Mouse (Mus musculus) lung, postnatal 0 days (tissue): ENCODE results near the gene Fndc3b. TPM values are rescaled to one million over a fixed set of nuclear protein-coding genes. Genes with fewer than 3 reads are reported as not detected.

Source experiments
- ATAC-seq: fragments of 200-750 bp; cut with Nextera tagmentation; 2 replicates; pipeline ENCODE4 v1.8.0; 2017; ENCODE audit warnings: moderate library complexity
- DNase-seq: peaks from one replicate; pipeline ENCODE4 v3.0.0-alpha.2; 2016; ENCODE audit warnings: low spot score
- H3K27ac ChIP-seq: fragments of 300-500 bp; sonication (generic); 2 replicates; pipeline ENCODE4 v1.5.1; 2014; ENCODE audit warnings: antibody characterized with exemption, mild to moderate bottlenecking, low read length, mixed read lengths
- H3K27me3 ChIP-seq: fragments of 300-500 bp; sonication (generic); replicated peaks from 2 replicates; pipeline ENCODE4 v1.6.1; 2014; ENCODE audit warnings: low read length, mixed read lengths; ENCODE audit not compliant: insufficient read depth
- H3K36me3 ChIP-seq: fragments of 300-500 bp; sonication (generic); 2 replicates; pipeline ENCODE4 v1.6.1; 2014; ENCODE audit warnings: low read length, mixed read lengths; ENCODE audit not compliant: insufficient read depth
- H3K4me1 ChIP-seq: fragments of 300-500 bp; sonication (generic); 2 replicates; pipeline ENCODE4 v1.6.1; 2014; ENCODE audit warnings: antibody characterized with exemption, low read depth, low read length, mixed read lengths; ENCODE audit not compliant: insufficient read depth
- H3K4me2 ChIP-seq: fragments of 300-500 bp; sonication (generic); replicated peaks from 2 replicates; pipeline ENCODE4 v1.6.1; 2014; ENCODE audit warnings: low read depth, mild to moderate bottlenecking, low read length, moderate library complexity, mixed read lengths
- H3K4me3 ChIP-seq: fragments of 300-500 bp; sonication (generic); 2 replicates; pipeline ENCODE4 v1.5.1; 2014; ENCODE audit warnings: low read depth, low read length
- H3K9ac ChIP-seq: fragments of 300-500 bp; sonication (generic); replicated peaks from 2 replicates; pipeline ENCODE4 v1.6.1; 2014; ENCODE audit warnings: low read depth, mild to moderate bottlenecking
- H3K9me3 ChIP-seq: fragments of 300-500 bp; sonication (generic); 2 replicates; pipeline ENCODE4 v1.6.1; 2016; ENCODE audit warnings: low read length, mixed read lengths
- CTCF ChIP-seq: IDR thresholded peaks from 2 replicates; pipeline ENCODE4 v1.5.1; 2016; ENCODE audit warnings: antibody characterized with exemption, mild to moderate bottlenecking
- EP300 ChIP-seq: IDR thresholded peaks from 2 replicates; pipeline ENCODE4 v1.6.1; 2016; ENCODE audit warnings: antibody characterized with exemption, mild to moderate bottlenecking, control low read depth
- WGBS: fragments of 180-500 bp; shearing (Covaris S2); extraction: QIAGEN DNeasy Blood & Tissue Kit; methylation state at CpG from one replicate; pipeline ENCODE4 v1.1.7; 2014; 5-methylcytosine and 5-hydroxymethylcytosine counted together
- polyA plus RNA-seq: library from polyadenylated mRNA; unstranded; fragments of >200 nt; fragmentation: Nextera tagmentation; extraction: Ambion mirVana; gene quantifications from 2 replicates; pipeline ENCODE4 v1.2.1, GENCODE M21; 2015

Fndc3b gene
- polyA plus RNA-seq, 1 experiment from 2014 or later: 28.5 TPM

DNA sequence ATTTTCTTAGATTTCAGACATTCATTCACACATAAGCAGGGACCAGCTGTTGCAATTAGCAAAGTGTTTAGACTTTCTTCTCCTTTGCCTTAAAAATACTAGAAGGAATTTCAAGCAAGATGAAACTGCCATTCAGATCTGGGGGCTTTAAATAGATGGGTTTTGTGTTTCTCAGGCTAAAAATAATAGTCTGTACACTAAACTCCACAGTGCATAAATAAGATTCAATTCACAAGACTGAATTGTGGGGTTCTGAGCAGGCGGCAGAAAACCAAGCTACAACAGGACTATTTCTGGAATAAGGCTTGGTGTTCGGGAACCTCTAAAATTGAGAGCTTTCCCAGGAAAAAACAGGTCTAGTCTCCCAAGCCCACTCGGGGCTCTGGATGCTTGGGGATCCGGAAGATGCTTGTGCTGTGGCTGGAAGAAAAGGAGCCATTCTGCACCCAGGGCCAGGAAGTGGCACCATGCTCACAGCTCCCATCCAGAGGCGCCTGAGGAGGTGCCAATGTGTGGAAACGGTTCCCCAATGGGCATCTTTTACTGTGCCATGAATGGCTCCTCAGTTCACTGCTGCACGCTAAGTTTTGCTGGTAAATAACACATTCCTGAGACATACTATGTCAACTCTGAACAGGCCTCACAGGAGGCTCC lies 117.5 kb downstream of the Fndc3b start:
- no peaks in the 10 kb centered on the region for H3K27me3 ChIP-seq
- no peak overlapping the region for H3K4me2 ChIP-seq
- no peaks in the 10 kb centered on the region for H3K4me1 ChIP-seq
- no peak overlapping the region for H3K4me3 ChIP-seq
- no peak overlapping the region for H3K27ac ChIP-seq
- H3K36me3 ChIP-seq: no peaks in the 10 kb centered on the region
- 69% methylated on average over 7 of the region's 7 CpGs for WGBS
- ATAC-seq: no peak
- no peak overlapping the region for H3K9ac ChIP-seq
- TF ChIP-seq CTCF (no peak), EP300 (no peak)
- no peak for DNase-seq
- no peaks in the 10 kb centered on the region for H3K9me3 ChIP-seq

DNA sequence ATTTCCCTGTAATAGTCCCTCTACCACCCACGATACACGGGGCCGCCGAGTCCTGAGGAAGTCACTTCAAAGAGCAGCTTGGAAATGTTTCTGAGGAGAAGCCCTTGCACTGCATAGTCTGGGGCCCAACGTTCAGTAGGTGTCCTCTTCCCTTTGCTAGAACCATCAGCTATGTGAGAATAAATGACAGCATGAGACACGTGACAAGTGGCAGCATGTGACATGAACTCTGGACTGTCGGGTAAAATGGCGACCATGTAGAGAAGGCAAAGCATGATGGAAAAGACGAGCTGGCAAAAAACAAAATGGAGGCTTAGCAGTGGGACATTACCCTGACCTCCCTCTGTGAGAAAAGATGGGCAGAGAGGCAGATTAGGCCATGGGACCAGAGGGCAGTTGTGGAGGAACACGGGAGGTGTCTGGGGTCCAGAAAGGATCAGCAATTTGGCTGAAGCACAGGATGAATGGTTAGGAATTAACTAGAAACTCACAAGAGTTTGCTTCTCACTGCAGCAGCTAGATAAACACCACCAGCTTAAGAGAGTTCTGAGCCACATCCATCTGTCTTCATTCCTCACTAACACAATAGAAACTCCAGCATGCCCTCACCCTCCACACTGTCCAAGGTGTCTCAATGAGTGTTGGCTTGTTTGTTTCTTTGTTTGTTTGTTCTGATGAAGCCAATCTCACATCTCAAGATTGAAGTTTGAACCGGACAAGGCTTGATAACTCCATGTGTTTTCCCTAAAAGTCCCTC lies 118.2 kb downstream of the Fndc3b start:
- ATAC-seq: no peak
- Histone ChIP-seq H3K9ac (no peak overlapping the region), H3K27ac (no peak overlapping the region), H3K4me2 (no peak overlapping the region), H3K36me3 (no peaks in the 10 kb centered on the region), H3K4me1 (no peaks in the 10 kb centered on the region), H3K27me3 (no peaks in the 10 kb centered on the region), H3K4me3 (no peak overlapping the region), H3K9me3 (no peaks in the 10 kb centered on the region)
- WGBS: 80% methylated on average over 11 of the region's 11 CpGs
- no peak for TF ChIP-seq EP300
- no peak for TF ChIP-seq CTCF
- DNase-seq: no peak

DNA sequence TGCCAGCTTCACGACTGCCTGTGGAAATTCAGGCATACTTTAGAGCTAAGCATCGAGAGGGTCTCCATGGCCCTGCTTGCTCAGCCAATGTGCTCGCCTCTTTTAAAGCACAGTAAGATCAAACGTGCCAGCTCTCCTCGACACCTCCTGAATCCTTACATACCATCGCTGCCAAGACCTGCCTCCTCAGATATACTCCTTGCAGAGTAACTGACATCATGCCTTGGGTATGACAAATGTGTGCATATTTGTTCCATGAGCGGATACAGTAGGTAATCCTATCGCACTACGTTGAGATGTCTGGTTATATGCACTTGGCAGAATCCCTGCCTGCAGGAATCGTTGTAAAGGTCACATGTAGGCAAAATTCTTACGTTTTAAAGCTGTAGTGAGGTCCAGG lies 120.3 kb downstream of the Fndc3b start:
- 64% methylated on average over 11 of the region's 11 CpGs for WGBS
- no peaks in the 10 kb centered on the region for H3K27me3 ChIP-seq
- DNase-seq (no peak), ATAC-seq (peak; percentile 60)
- no peak overlapping the region for H3K4me3 ChIP-seq
- no peaks in the 10 kb centered on the region for H3K9me3 ChIP-seq
- no peaks in the 10 kb centered on the region for H3K36me3 ChIP-seq
- H3K4me1 ChIP-seq: no peaks in the 10 kb centered on the region
- TF ChIP-seq CTCF (no peak), EP300 (peak; percentile 52; the same call in 1 of the 2 replicates)
- H3K9ac ChIP-seq: no peak overlapping the region
- H3K27ac ChIP-seq: no peak overlapping the region
- H3K4me2 ChIP-seq: no peak overlapping the region

DNA sequence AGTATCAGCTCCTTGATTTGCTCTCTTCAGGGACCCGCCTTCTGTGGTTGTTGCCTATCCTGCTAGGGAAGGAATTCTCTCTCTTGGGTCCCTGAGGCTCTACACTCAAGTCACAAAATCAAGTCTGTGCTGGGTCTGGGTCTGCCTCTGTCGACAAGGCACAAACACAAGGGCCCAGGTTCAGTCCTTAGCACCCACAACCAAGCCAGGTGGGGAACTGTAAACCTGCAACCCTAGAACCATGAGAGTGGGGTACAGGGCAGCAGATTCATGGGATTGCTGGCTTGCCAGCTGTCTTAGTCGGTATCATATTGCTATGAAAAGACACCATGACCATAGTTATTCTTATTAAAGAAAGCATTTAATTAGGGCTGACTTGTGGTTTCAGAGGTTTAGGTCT lies 121.8 kb downstream of the Fndc3b start:
- no peak overlapping the region for H3K4me2 ChIP-seq

DNA sequence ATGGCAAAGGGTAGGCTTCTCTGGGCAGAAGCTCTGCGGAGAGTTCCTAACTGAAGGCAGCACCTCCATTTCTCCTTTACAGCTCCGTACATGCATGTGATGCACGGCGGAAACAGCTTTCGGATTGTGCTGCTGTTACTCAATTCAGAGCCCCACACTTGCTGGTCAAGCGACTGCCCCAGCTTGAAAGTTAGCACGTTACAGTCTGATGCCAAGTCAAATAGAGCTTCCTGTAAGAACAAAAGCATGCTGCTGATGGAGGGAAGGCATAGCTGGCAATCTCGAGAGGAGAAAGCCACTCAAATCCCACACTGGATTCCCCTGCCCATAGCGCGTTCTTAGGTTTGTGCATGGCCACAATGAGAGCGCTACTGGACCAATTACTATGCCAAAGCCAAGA lies 122.5 kb downstream of the Fndc3b start:
- Histone ChIP-seq H3K4me1 (peaks cover 11% of the 10 kb centered on the region), H3K9me3 (no peaks in the 10 kb centered on the region), H3K9ac (no peak overlapping the region), H3K4me2 (no peak overlapping the region), H3K4me3 (no peak overlapping the region), H3K27me3 (no peaks in the 10 kb centered on the region), H3K27ac (no peak overlapping the region), H3K36me3 (no peaks in the 10 kb centered on the region)
- peak; percentile 51 for ATAC-seq
- 68% methylated on average over 11 of the region's 11 CpGs for WGBS
- DNase-seq: peak; percentile 79
- no peak for TF ChIP-seq CTCF
- TF ChIP-seq EP300: no peak

More for the DNA sequence above, 121.8 kb downstream of the Fndc3b start:
- H3K4me1 ChIP-seq: peaks cover 10% of the 10 kb centered on the region
- no peaks in the 10 kb centered on the region for H3K36me3 ChIP-seq
- H3K27me3 ChIP-seq: no peaks in the 10 kb centered on the region
- TF ChIP-seq EP300 (no peak), CTCF (no peak)
- H3K9ac ChIP-seq: no peak overlapping the region
- DNase-seq (no peak), ATAC-seq (no peak)
- no peak overlapping the region for H3K27ac ChIP-seq
- WGBS: 84% methylated on average over 3 of the region's 3 CpGs
- no peaks in the 10 kb centered on the region for H3K9me3 ChIP-seq
- H3K4me3 ChIP-seq: no peak overlapping the region

DNA sequence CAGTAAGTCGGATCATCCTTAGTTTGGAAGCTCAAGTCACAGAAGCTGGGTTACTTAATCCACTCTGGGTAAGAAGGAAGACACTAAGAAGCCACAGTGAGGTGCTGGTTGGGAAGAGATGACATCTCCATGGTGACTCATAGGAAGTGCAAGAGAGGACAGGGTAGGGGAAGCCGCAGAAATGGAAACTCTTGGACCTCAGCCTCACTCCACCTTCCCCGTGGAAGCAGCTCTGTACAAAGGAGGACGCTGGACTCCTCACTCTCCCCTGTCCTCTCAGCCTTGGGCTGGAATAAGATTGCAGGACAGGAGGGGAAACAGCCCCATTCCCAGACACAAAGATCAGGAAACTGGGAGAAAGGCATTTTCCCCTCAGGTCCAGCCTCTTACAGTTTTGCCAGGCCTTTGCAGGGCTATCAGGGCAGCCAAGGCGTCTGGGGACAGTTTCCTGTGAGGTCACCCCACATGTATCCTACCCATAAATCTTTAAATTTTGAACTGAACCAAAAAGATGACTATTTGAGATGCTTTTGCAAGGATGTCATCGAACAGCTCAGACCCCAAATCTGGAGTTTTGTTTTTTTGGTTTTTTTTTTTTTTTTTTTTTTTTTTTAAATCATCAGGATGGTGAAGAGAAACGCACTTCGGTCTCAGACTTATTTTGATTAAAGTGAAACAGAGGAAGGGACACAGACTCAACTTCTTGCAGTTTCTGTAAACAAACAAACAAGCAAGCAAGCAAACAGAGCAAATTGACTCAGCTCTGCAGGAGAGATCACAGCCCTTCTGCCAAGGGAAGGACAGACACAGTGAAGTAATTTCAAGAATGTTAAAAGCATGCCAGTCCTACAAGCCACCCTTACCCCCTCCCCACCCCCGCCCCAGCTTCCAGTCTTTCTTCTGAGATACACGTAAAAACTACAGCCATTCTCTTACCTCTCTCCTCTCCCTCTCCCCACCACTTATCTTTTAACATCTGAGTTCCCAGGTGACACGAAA lies 126.2 kb downstream of the Fndc3b start:
- H3K4me3 ChIP-seq: no peak overlapping the region
- H3K27me3 ChIP-seq: no peaks in the 10 kb centered on the region
- DNase-seq (peak; percentile 71), ATAC-seq (peak; percentile 88)
- H3K27ac ChIP-seq: peak overlapping the region; percentile 39
- TF ChIP-seq CTCF (peak; percentile 20; the same call in 1 of the 2 replicates), EP300 (0 out of 2 replicates have a peak, but pooled peaks have one; percentile 12)
- whole genome bisulfite sequencing: 19% methylated on average over 11 of the region's 11 CpGs
- H3K36me3 ChIP-seq: no peaks in the 10 kb centered on the region
- H3K4me2 ChIP-seq: no peak overlapping the region
- H3K9me3 ChIP-seq: no peaks in the 10 kb centered on the region
- no peak overlapping the region for H3K9ac ChIP-seq
- H3K4me1 ChIP-seq: peaks cover 11% of the 10 kb centered on the region
